Mouse (Mus musculus) ES-Bruce4 (cell line): Measurements from ENCODE around the gene Gm10842. TPM values are rescaled to one million over a fixed set of nuclear protein-coding genes. Genes with fewer than 3 reads are reported as not detected.
"Not testable (repeated sequence)": the region's sequence is repeated elsewhere in the genome, so short reads cannot be mapped to it uniquely, and the experiment has no call there.

Source experiments
- H3K27ac ChIP-seq: 2 replicates; pipeline ENCODE4 v1.5.1; 2012; ENCODE audit warnings: low read length, inconsistent platforms; ENCODE audit not compliant: insufficient read depth
- H3K27me3 ChIP-seq: 2 replicates; pipeline ENCODE4 v1.6.1; 2012; ENCODE audit warnings: mild to moderate bottlenecking, low read length, inconsistent platforms; ENCODE audit not compliant: control insufficient read depth, poor library complexity, insufficient read depth, severe bottlenecking
- H3K36me3 ChIP-seq: 2 replicates; pipeline ENCODE4 v1.6.1; 2012; ENCODE audit warnings: inconsistent platforms, mild to moderate bottlenecking, low read length, moderate library complexity; ENCODE audit not compliant: control insufficient read depth, poor library complexity, insufficient read depth, severe bottlenecking
- H3K4me1 ChIP-seq: one replicate; pipeline ENCODE4 v1.8.1; 2011; ENCODE audit warnings: low read length; ENCODE audit not compliant: control insufficient read depth, insufficient read depth
- H3K4me3 ChIP-seq: 2 replicates; pipeline ENCODE4 v1.5.1; 2011; ENCODE audit warnings: low read depth, mild to moderate bottlenecking, low read length
- H3K9ac ChIP-seq: 2 replicates; pipeline ENCODE4 v1.6.1; 2012; ENCODE audit warnings: low read depth, mild to moderate bottlenecking, inconsistent platforms; ENCODE audit not compliant: poor library complexity, severe bottlenecking
- H3K9me3 ChIP-seq: replicated peaks from 2 replicates; pipeline ENCODE4 v1.6.1; 2012; ENCODE audit warnings: mild to moderate bottlenecking, low read length, inconsistent platforms; ENCODE audit not compliant: control insufficient read depth, poor library complexity, insufficient read depth, severe bottlenecking
- CTCF ChIP-seq: IDR thresholded peaks from one replicate; pipeline ENCODE4 v1.8.1; 2011; ENCODE audit warnings: low read depth, low read length
- EP300 ChIP-seq: IDR thresholded peaks from 2 replicates; pipeline ENCODE4 v1.6.1; 2011; ENCODE audit warnings: low read depth, low read length; ENCODE audit not compliant: insufficient read depth
- POLR2A ChIP-seq: IDR thresholded peaks from one replicate; pipeline ENCODE4 v1.8.1; 2011; ENCODE audit warnings: low read length; ENCODE audit not compliant: insufficient read depth
- polyA plus RNA-seq: library from polyadenylated mRNA; stranded (reverse); fragments of >200 nt; gene quantifications from 2 replicates; pipeline ENCODE4 v1.2.4, GENCODE M21; 2011; ENCODE audit warnings: low read depth; ENCODE audit not compliant: missing spikeins, insufficient read depth, insufficient read length

Gm10842 gene
- polyA plus RNA-seq, 1 experiment, result not detected

GRCm38 (mm10) chr11:105125735-105126519 lies 20.8 kb upstream of the Gm10842 start, which contains the start of gene Mettl2:
Gene Mettl2 (plus strand): TSS chr11:105126425.
- H3K27me3 ChIP-seq, result no peaks in the 10 kb centered on the region
- H3K4me1 ChIP-seq, result no peaks in the 10 kb centered on the region
- H3K36me3 ChIP-seq, result peaks cover 21% of the 10 kb centered on the region
- no peaks in the 10 kb centered on the region for H3K9me3 ChIP-seq
- TF ChIP-seq CTCF (peak; percentile 75), EP300 (no peak; the same call in 1 of the 2 replicates), POLR2A (peak; percentile 81)
- peak within 1 kb of the TSS; percentile 94 for H3K4me3 ChIP-seq
- H3K27ac ChIP-seq, result peak within 1 kb of the TSS; percentile 83
- peak within 1 kb of the TSS; percentile 87 for H3K9ac ChIP-seq

GRCm38 (mm10) chr11:105126520-105127029 lies 20.1 kb upstream of the Gm10842 start:
- Histone ChIP-seq H3K4me1 (no peaks in the 10 kb centered on the region), H3K27ac (no peak overlapping the region)

GRCm38 (mm10) chr11:105135692-105136091 lies 11.0 kb upstream of the Gm10842 start:
- Histone ChIP-seq H3K4me3 (no peak overlapping the region), H3K27ac (no peak overlapping the region), H3K27me3 (no peaks in the 10 kb centered on the region), H3K36me3 (peaks cover 83% of the 10 kb centered on the region), H3K4me1 (no peaks in the 10 kb centered on the region), H3K9ac (no peak overlapping the region), H3K9me3 (no peaks in the 10 kb centered on the region)
- TF ChIP-seq CTCF (no peak), EP300 (no peak), POLR2A (no peak)

More at GRCm38 (mm10) chr11:105126520-105127029, 20.1 kb upstream of the Gm10842 start:
- Histone ChIP-seq H3K9me3 (no peaks in the 10 kb centered on the region), H3K27me3 (no peaks in the 10 kb centered on the region), H3K4me3 (peak overlapping the region; percentile 94), H3K36me3 (peaks cover 28% of the 10 kb centered on the region), H3K9ac (peak overlapping the region; percentile 87)
- TF ChIP-seq CTCF (no peak), EP300 (no peak), POLR2A (no peak)

- H3K9me3 ChIP-seq, H3K27me3 ChIP-seq, H3K27ac ChIP-seq, H3K4me1 ChIP-seq, H3K9ac ChIP-seq, H3K4me3 ChIP-seq: not testable (repeated sequence)
- H3K36me3 ChIP-seq, result peaks cover 71% of the 10 kb centered on the region
These were observed 9.4 kb upstream of the Gm10842 start for GRCm38 (mm10) chr11:105137255-105137654.

- H3K27me3 ChIP-seq, H3K9ac ChIP-seq, H3K4me3 ChIP-seq, H3K9me3 ChIP-seq, H3K27ac ChIP-seq, H3K4me1 ChIP-seq: not testable (repeated sequence)
- H3K36me3 ChIP-seq, result peaks cover 40% of the 10 kb centered on the region
These were observed 6.2 kb upstream of the Gm10842 start for GRCm38 (mm10) chr11:105140512-105140911.

GRCm38 (mm10) chr11:105141115-105141514 lies 5.6 kb upstream of the Gm10842 start:
- H3K4me1 ChIP-seq, result no peaks in the 10 kb centered on the region
- H3K9ac ChIP-seq, result no peak overlapping the region
- no peaks in the 10 kb centered on the region for H3K9me3 ChIP-seq
- H3K36me3 ChIP-seq, result peaks cover 34% of the 10 kb centered on the region
- H3K27me3 ChIP-seq, result no peaks in the 10 kb centered on the region
- H3K27ac ChIP-seq, result no peak overlapping the region
- H3K4me3 ChIP-seq, result no peak overlapping the region
- TF ChIP-seq EP300, result no peak
- no peak for TF ChIP-seq POLR2A
- TF ChIP-seq CTCF, result no peak
